Mouse (Mus musculus) ES-Bruce4 (cell line): ENCODE results near the gene Fgfr2.

Experiments
- CTCF ChIP-seq: IDR thresholded peaks from one replicate; pipeline ENCODE4 v1.8.1; 2011; ENCODE audit warnings: low read depth, low read length
- EP300 ChIP-seq: IDR thresholded peaks from 2 replicates; pipeline ENCODE4 v1.6.1; 2011; ENCODE audit warnings: low read depth, low read length; ENCODE audit not compliant: insufficient read depth
- POLR2A ChIP-seq: IDR thresholded peaks from one replicate; pipeline ENCODE4 v1.8.1; 2011; ENCODE audit warnings: low read length; ENCODE audit not compliant: insufficient read depth

GRCm38 (mm10) chr7:131037083-131037482 lies 2086.1 kb downstream of the Fgfr2 start:
- TF ChIP-seq CTCF (no peak), POLR2A (no peak), EP300 (no peak)
